Mouse (Mus musculus) hindbrain, postnatal 0 days (tissue): ENCODE measurements around the gene Ceacam3. TPM values are rescaled to one million over a fixed set of nuclear protein-coding genes. Genes with fewer than 3 reads are reported as not detected.
"Not testable (repeated sequence)": the region's sequence is repeated elsewhere in the genome, so short reads cannot be mapped to it uniquely, and the experiment has no call there.

ENCODE experiments used
- ATAC-seq: fragments of 200-750 bp; cut with Nextera tagmentation; 2 replicates; pipeline ENCODE4 v1.8.0; 2017; ENCODE audit warnings: mild to moderate bottlenecking, moderate TSS enrichment, moderate library complexity
- DNase-seq: peaks from one replicate; pipeline ENCODE4 v3.0.0-alpha.2; 2015; ENCODE audit warnings: low spot score
- H3K27ac ChIP-seq: fragments of 300-500 bp; sonication (generic); 2 replicates; pipeline ENCODE4 v1.5.1; 2014; ENCODE audit warnings: mild to moderate bottlenecking
- H3K27me3 ChIP-seq: fragments of 300-500 bp; sonication (generic); 2 replicates; pipeline ENCODE4 v1.6.1; 2014; ENCODE audit warnings: low read length, mixed read lengths; ENCODE audit not compliant: insufficient read depth
- H3K36me3 ChIP-seq: fragments of 300-500 bp; sonication (generic); 2 replicates; pipeline ENCODE4 v1.6.1; 2014; ENCODE audit warnings: low read length, mixed read lengths; ENCODE audit not compliant: insufficient read depth
- H3K4me1 ChIP-seq: fragments of 300-500 bp; sonication (generic); 2 replicates; pipeline ENCODE4 v1.6.1; 2014; ENCODE audit warnings: antibody characterized with exemption, low read length, mixed read lengths; ENCODE audit not compliant: insufficient read depth
- H3K4me2 ChIP-seq: fragments of 300-500 bp; sonication (generic); 2 replicates; pipeline ENCODE4 v1.6.1; 2014; ENCODE audit warnings: low read depth, mild to moderate bottlenecking, low read length, moderate library complexity, mixed read lengths
- H3K4me3 ChIP-seq: fragments of 300-500 bp; sonication (generic); 2 replicates; pipeline ENCODE4 v1.5.1; 2014; ENCODE audit warnings: low read length
- H3K9ac ChIP-seq: fragments of 300-500 bp; sonication (generic); replicated peaks from 2 replicates; pipeline ENCODE4 v1.6.1; 2014; ENCODE audit warnings: mild to moderate bottlenecking, low read length, moderate library complexity, mixed read lengths
- H3K9me3 ChIP-seq: fragments of 300-500 bp; sonication (generic); 2 replicates; pipeline ENCODE4 v1.6.1; 2016; ENCODE audit warnings: low read length, mixed read lengths
- CTCF ChIP-seq: IDR thresholded peaks from 2 replicates; pipeline ENCODE4 v1.5.1; 2016; ENCODE audit warnings: antibody characterized with exemption, control low read depth, low read depth
- WGBS: fragments of 180-500 bp; shearing (Covaris S2); extraction: QIAGEN DNeasy Blood & Tissue Kit; methylation state at CpG from one replicate; pipeline ENCODE4 v1.1.7; 2014; 5-methylcytosine and 5-hydroxymethylcytosine counted together
- polyA plus RNA-seq: library from polyadenylated mRNA; unstranded; fragments of >200 nt; fragmentation: Nextera tagmentation; extraction: Ambion mirVana; gene quantifications from 2 replicates; pipeline ENCODE4 v1.2.1, GENCODE M21; 2015
- total RNA-seq: library from RNA; depleted of rRNA; stranded (reverse); fragments of >200 nt; gene quantifications from 2 replicates; pipeline ENCODE4 v1.2.3, GENCODE M21; 2014; rRNA removed

Ceacam3 gene
- total RNA-seq, result 0.37 and 0.58 TPM in 2 replicates
- polyA plus RNA-seq, result 0.05 TPM in 2 replicates

DNA sequence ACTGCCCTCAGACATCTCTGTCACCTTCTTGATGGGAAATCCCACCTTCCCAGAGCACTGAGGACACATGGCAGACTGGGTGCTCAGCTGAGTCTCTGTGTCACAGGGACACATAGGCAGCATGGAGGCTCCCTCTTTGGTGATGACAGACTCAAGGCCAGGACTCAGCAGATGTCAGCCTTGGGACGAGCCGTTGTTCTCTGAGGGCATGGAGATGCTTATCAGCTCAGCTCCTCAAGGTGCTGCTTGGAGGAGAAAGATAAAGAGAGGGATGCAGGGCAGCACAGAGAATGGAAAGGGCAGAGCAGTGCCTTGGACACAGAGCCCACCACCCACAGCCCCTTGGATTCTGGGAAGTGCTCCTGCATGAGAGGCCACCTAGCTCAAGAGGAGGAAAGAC lies at the start of gene Ceacam3:
Gene Ceacam3, plus strand, starts transcription at position 352 of the 400 bp plus-strand sequence.
- Histone ChIP-seq H3K36me3 (no peaks in the 10 kb centered on the region), H3K4me2 (no peak within 1 kb of the TSS), H3K27ac (no peak within 1 kb of the TSS), H3K9ac (no peak within 1 kb of the TSS), H3K4me3 (no peak within 1 kb of the TSS), H3K9me3 (0 out of 2 replicates have a peak, but pooled peaks cover 10% of the 10 kb centered on the region), H3K4me1 (no peaks in the 10 kb centered on the region), H3K27me3 (no peaks in the 10 kb centered on the region)
- ATAC-seq, result no peak
- 100% methylated on average over 2 of the region's 2 CpGs for WGBS
- DNase-seq, result no peak
- TF ChIP-seq CTCF, result no peak

DNA sequence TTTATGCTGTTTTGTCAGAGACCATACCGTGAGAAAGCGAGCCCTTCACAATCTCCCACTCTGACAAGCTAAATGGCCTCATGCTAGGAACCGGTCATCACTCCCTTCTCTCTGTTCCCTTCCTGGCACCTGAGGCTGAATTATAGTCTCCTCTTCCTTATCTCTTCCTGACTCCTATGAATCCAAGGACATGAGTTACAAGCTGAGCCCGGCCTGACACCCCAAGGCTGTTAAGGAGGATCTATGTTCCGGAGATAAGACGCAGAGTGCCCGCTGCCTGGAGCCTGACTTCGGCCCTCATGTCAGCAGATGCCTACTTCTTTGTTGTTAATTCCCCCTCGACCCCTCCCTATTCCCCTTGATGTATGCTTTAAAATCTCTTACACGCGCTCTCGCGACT lies 48.5 kb upstream of the Ceacam3 start:
- H3K9me3 ChIP-seq, H3K4me3 ChIP-seq, H3K9ac ChIP-seq, DNase-seq, H3K4me2 ChIP-seq, H3K36me3 ChIP-seq, H3K27me3 ChIP-seq, H3K27ac ChIP-seq, H3K4me1 ChIP-seq, ATAC-seq: not testable (repeated sequence)
- 89% methylated on average over 13 of the region's 13 CpGs for WGBS

DNA sequence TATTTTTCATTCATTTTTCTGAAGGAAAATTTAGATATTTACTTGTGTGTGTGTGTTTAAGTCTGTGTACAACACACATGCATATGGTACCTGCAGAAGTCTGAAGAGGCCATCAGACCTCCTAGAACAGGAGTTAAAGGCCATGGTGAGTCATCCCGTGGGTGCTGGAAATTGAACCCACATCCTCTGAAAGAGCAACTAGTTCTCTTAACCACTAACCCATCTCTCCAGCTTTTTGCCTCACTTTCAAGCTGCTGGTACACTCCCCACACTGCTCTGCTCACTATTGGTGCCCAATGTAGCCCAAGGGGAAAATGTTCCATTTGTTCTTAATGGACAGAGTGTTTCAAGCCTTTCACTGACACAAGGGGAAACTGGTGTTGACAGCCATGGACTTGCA lies 14.8 kb upstream of the Ceacam3 start:
- Histone ChIP-seq H3K9ac (no peak overlapping the region), H3K27me3 (no peaks in the 10 kb centered on the region), H3K27ac (no peak overlapping the region), H3K36me3 (no peaks in the 10 kb centered on the region), H3K4me1 (no peaks in the 10 kb centered on the region), H3K9me3 (peaks cover 3% of the 10 kb centered on the region; the same call in 1 of the 2 replicates), H3K4me2 (no peak overlapping the region), H3K4me3 (no peak overlapping the region)
- DNase-seq (no peak), ATAC-seq (no peak)
- 81% methylated on average over 1 of the region's 1 CpGs for WGBS
- no peak for TF ChIP-seq CTCF

DNA sequence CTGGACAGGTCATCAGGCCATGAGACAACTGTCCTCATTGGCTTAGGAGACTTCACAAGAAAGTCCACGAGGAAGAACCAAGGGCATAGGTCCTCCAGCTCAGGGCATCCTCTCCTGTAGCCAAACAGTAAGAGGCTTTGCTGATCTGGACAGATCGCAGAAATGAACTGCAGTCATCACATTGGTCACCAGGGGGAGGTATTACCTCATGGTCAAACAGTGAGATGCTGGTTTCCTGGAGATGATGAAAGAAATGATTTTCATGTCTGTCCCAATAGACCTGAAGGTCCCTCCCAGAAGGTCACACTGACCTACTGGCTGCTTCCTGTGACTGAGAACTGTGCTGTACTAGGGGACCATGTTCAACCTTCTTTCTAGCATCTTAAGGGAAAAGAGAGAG lies 5.6 kb downstream of the Ceacam3 start:
- Histone ChIP-seq H3K4me1 (no peaks in the 10 kb centered on the region), H3K36me3 (no peaks in the 10 kb centered on the region), H3K27ac (no peak overlapping the region), H3K4me2 (no peak overlapping the region), H3K27me3 (no peaks in the 10 kb centered on the region), H3K4me3 (no peak overlapping the region), H3K9me3 (peaks cover 13% of the 10 kb centered on the region; the same call in 1 of the 2 replicates), H3K9ac (no peak overlapping the region)
- ATAC-seq, result no peak
- DNase-seq, result no peak
- WGBS, result 44% methylated on average over 2 of the region's 2 CpGs
- peak; percentile 44; the same call in 1 of the 2 replicates for TF ChIP-seq CTCF

DNA sequence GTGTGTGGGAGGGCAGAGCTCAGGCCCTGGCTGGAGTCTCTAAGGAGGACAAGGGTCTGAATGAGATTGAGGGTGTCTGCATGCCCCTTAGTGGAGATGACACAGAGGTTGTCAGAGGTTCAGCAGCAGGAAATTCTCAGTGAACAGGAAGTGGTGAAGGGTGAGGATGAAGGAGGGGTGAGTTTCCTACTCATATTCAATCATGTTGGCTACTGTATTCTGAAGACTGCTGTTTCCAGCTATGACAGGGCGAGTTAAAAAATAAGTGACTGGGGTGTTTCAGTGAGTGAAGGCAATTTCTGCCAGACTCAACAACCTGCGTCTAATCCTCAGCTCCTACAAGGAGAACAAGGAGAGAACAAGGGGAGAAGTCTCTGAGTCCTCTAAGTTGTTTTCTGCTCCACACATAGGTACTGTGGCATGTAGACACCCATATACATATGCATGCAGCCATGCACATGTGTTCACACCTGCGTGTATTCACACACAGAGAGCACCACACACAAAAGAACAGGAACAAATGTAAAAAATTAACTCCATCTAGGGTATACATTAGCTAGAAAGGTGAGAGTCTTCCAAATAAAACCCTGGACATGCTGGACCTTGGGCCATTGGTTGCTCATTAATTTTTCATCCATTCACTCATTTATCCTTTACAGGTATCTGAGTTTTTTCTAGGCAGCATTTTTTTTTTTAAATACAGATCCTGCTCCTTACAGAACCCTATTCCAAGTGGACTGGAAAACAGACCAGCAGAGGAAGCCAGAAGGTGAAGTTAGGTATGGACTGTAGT lies 7.0 kb downstream of the Ceacam3 start:
- Histone ChIP-seq H3K9ac (no peak overlapping the region), H3K27me3 (no peaks in the 10 kb centered on the region), H3K4me3 (no peak overlapping the region), H3K27ac (no peak overlapping the region), H3K4me2 (no peak overlapping the region), H3K4me1 (no peaks in the 10 kb centered on the region), H3K36me3 (no peaks in the 10 kb centered on the region), H3K9me3 (peaks cover 11% of the 10 kb centered on the region; the same call in 1 of the 2 replicates)
- WGBS, result 68% methylated on average over 3 of the region's 3 CpGs
- TF ChIP-seq CTCF, result no peak
- DNase-seq (no peak), ATAC-seq (no peak)

DNA sequence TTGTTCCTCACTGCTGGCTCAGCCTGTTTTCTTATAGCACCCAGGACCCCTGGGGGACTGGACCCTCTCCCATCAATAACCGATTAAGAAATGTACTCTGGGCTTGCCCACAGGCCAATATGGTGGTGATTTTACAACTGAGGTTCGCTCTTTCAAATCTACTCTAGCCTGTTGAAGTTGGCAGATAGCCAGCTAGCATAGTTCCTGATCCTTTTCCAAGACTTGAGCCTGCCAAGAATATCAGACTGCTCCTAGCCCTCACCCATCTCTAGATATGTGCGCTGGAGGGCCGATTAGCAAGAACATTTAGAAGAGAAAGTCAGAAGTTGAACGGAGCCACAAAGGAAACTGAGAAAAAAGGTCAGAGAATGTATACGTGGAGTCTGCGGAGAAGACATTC lies 8.9 kb downstream of the Ceacam3 start:
- H3K4me3 ChIP-seq, result no peak overlapping the region
- no peaks in the 10 kb centered on the region for H3K4me1 ChIP-seq
- no peaks in the 10 kb centered on the region for H3K27me3 ChIP-seq
- peaks cover 11% of the 10 kb centered on the region; the same call in 1 of the 2 replicates for H3K9me3 ChIP-seq
- H3K9ac ChIP-seq, result no peak overlapping the region
- 86% methylated on average over 7 of the region's 7 CpGs for WGBS
- DNase-seq, result no peak
- no peak for ATAC-seq
- TF ChIP-seq CTCF, result no peak
- H3K36me3 ChIP-seq, result no peaks in the 10 kb centered on the region
- H3K27ac ChIP-seq, result no peak overlapping the region
- no peak overlapping the region for H3K4me2 ChIP-seq

DNA sequence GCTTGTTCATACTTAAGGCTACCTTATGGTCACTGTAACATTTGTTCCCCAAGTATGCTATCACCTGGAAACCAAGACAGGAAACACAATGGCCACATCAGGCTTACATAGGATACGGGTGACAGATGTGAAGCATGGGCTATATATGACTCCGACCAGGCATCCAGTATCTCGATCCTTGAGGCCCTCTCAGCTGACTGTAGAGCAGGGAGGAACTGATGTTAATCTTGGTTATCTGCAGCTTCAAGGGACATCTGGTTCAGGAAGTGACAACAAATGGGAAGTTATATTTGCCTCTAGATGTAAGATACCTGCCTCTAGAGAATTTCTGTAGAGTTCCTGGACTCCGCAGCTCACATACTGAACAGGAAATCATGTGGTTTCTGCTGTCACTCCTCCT lies 21.7 kb downstream of the Ceacam3 start:
- H3K36me3 ChIP-seq, result no peaks in the 10 kb centered on the region
- WGBS, result 90% methylated on average over 4 of the region's 4 CpGs
- no peak for TF ChIP-seq CTCF
- DNase-seq (no peak), ATAC-seq (no peak)
- H3K27ac ChIP-seq, result no peak overlapping the region
- H3K9ac ChIP-seq, result no peak overlapping the region
- no peak overlapping the region for H3K4me2 ChIP-seq
- H3K27me3 ChIP-seq, result no peaks in the 10 kb centered on the region
- H3K4me1 ChIP-seq, result no peaks in the 10 kb centered on the region
- H3K9me3 ChIP-seq, result peaks cover 3% of the 10 kb centered on the region; the same call in 1 of the 2 replicates
- H3K4me3 ChIP-seq, result no peak overlapping the region
